Mouse (Mus musculus) layer of hippocampus, adult 2 months (tissue): ENCODE measurements at regions not wholly inside any gene's neighbourhood (a gene's known extent, or its start where the extent isn't known, plus 50 kb on each side); places are given as distances from the start of the nearest gene placed in this dataset.

Experiments
- DNase-seq, 2 experiments: peaks; one replicate each; pipeline ENCODE4 v3.0.0; 2022; ENCODE audit warnings: low spot score in 2 of 2
- H3K27ac ChIP-seq: fragments of 200-600 bp; 2 replicates; pipeline ENCODE4 v1.8.1; 2022
- H3K4me3 ChIP-seq: fragments of 200-600 bp; 2 replicates; pipeline ENCODE4 v1.8.1; 2022; ENCODE audit warnings: mild to moderate bottlenecking
- CTCF ChIP-seq: fragments of 200-600 bp; conservative IDR thresholded peaks from 2 replicates; pipeline ENCODE4 v1.8.1; 2022; ENCODE audit warnings: antibody characterized with exemption, mild to moderate bottlenecking, moderate library complexity

- TF ChIP-seq CTCF: no peak
- Histone ChIP-seq H3K27ac (no peak overlapping the region), H3K4me3 (no peak overlapping the region)
- no peak for DNase-seq
These were observed 222.6 kb upstream of the Adamts5 start for GRCm38 (mm10) chr16:86124182-86124581.

GRCm38 (mm10) chr16:86122936-86123335 is 221.3 kb upstream of the Adamts5 start:
- H3K27ac ChIP-seq: no peak overlapping the region
- no peak overlapping the region for H3K4me3 ChIP-seq
- no peak for TF ChIP-seq CTCF
- no peak for DNase-seq

- Histone ChIP-seq H3K27ac (no peak overlapping the region), H3K4me3 (no peak overlapping the region)
- no peak for DNase-seq
- TF ChIP-seq CTCF: no peak
These were observed 216.3 kb upstream of the Adamts5 start for GRCm38 (mm10) chr16:86117959-86118358.

GRCm38 (mm10) chr16:86115587-86116376 is 214.2 kb upstream of the Adamts5 start:
- DNase-seq: no peak
- no peak for TF ChIP-seq CTCF
- Histone ChIP-seq H3K27ac (no peak overlapping the region), H3K4me3 (no peak overlapping the region)

- no peak for DNase-seq
- Histone ChIP-seq H3K27ac (no peak overlapping the region), H3K4me3 (no peak overlapping the region)
- no peak for TF ChIP-seq CTCF
These were observed 192.8 kb upstream of the Adamts5 start for GRCm38 (mm10) chr16:86094461-86094860.

- Histone ChIP-seq H3K27ac (no peak overlapping the region), H3K4me3 (no peak overlapping the region)
- DNase-seq: no peak
- no peak for TF ChIP-seq CTCF
These were observed 188.5 kb upstream of the Adamts5 start for GRCm38 (mm10) chr16:86090175-86090574.

GRCm38 (mm10) chr16:86087421-86087820 is 185.8 kb upstream of the Adamts5 start:
- TF ChIP-seq CTCF: no peak
- Histone ChIP-seq H3K27ac (no peak overlapping the region), H3K4me3 (no peak overlapping the region)
- DNase-seq: no peak

- TF ChIP-seq CTCF: no peak
- no peak for DNase-seq
These were observed 166.2 kb upstream of the Adamts5 start for GRCm38 (mm10) chr16:86067628-86068364.

GRCm38 (mm10) chr16:86060087-86060486 is 158.5 kb upstream of the Adamts5 start:
- Histone ChIP-seq H3K4me3 (no peak overlapping the region), H3K27ac (no peak overlapping the region)
- TF ChIP-seq CTCF: no peak
- DNase-seq: no peak

More at GRCm38 (mm10) chr16:86067628-86068364, 166.2 kb upstream of the Adamts5 start:
- H3K27ac ChIP-seq: no peak overlapping the region
- H3K4me3 ChIP-seq: no peak overlapping the region

GRCm38 (mm10) chr16:86044695-86045094 is 143.1 kb upstream of the Adamts5 start:
- Histone ChIP-seq H3K4me3 (no peak overlapping the region), H3K27ac (no peak overlapping the region)
- no peak for TF ChIP-seq CTCF
- DNase-seq: no peak

GRCm38 (mm10) chr16:86034772-86035171 is 133.1 kb upstream of the Adamts5 start:
- TF ChIP-seq CTCF: no peak
- H3K27ac ChIP-seq: no peak overlapping the region
- DNase-seq: no peak
- H3K4me3 ChIP-seq: no peak overlapping the region

- Histone ChIP-seq H3K4me3 (no peak overlapping the region), H3K27ac (no peak overlapping the region)
- no peak for TF ChIP-seq CTCF
- no peak for DNase-seq
These were observed 126.1 kb upstream of the Adamts5 start for GRCm38 (mm10) chr16:86027700-86028099.

GRCm38 (mm10) chr16:86015336-86015735 is 113.7 kb upstream of the Adamts5 start:
- no peak; the same call in 1 of the 2 replicates for TF ChIP-seq CTCF

More at GRCm38 (mm10) chr16:86015336-86015735, 113.7 kb upstream of the Adamts5 start:
- no peak overlapping the region for H3K4me3 ChIP-seq
- DNase-seq: peak; percentile 30 to 31
- H3K27ac ChIP-seq: no peak overlapping the region
